Mouse (Mus musculus) spleen, adult 2 months (tissue): ENCODE results near the gene Pgghg.

Experiments
- CTCF ChIP-seq: fragments of 200-500 bp; IDR thresholded peaks from 2 replicates; pipeline ENCODE4 v1.5.1; 2011; ENCODE audit warnings: mild to moderate bottlenecking, inconsistent platforms; ENCODE audit not compliant: insufficient read depth, insufficient read length, insufficient replicate concordance; ENCODE audit errors: extremely low read depth
- POLR2A ChIP-seq: fragments of 200-500 bp; IDR thresholded peaks from 2 replicates; pipeline ENCODE4 v1.6.1; 2011; ENCODE audit warnings: low read depth, low read length, inconsistent platforms

GRCm38 (mm10) chr7:140900220-140900619, 41.0 kb upstream of the Pgghg start, which contains the start of gene Cox8b:
- TF ChIP-seq POLR2A (no peak), CTCF (no peak)
